In the genomic region with DNA sequence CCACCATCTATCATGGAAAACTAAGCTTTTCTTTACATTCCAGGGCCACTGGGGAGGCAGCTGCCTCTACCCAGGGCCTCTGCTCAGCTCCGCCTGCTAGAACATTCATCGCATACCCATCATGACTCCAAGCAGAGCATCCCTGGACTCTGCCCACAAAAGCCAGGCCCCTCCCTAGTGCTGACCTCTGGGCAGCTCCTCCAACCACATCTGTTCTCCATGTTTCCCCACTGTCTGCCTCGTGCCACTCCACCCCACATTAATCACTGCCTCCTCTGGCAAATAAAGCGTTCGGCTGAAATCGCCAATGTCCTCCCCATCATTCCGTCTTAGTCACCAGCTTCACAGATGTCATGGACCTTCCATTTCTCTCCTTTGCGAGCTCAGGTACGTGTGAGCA, we compare ENCODE assay signal across 21 mouse cellular contexts.
A peak's percentile ranks its signal among the peaks of the same experiment; 100 is the strongest.
DNase-seq lines count a peak whose midpoint lies in the region; ATAC-seq lines count a peak whose summit lies in the region.
"Had no signal": no experiment of that assay in that cellular context is flagged by ENCODE, and none has a peak within 500 bp of the region (broad histone marks: within the 10 kb centered on the region; RNA-seq: fewer than 3 reads in every experiment).

No protein-coding gene starts in this region.

- no peak for ATAC-seq in neural tube, embryonic 11.5 days (ENCODE audit: insufficient read depth, low FRiP score, low TSS enrichment)
- ATAC-seq: forebrain, embryonic 16.5 days; liver, embryonic 12.5 days had no signal

- H3K9me3 ChIP-seq in neural tube, embryonic 11.5 days (ENCODE audit: control insufficient read depth, low read length): no peaks in the 10 kb centered on the region
- H3K9me3 ChIP-seq: embryonic facial prominence, embryonic 13.5 days; hindbrain, embryonic 15.5 days; liver, embryonic 12.5 days had no signal

- H3K4me3 ChIP-seq in neural tube, embryonic 11.5 days (ENCODE audit: low read depth, low read length): no peak overlapping the region
- H3K4me3 ChIP-seq: embryonic facial prominence, embryonic 13.5 days; hindbrain, embryonic 15.5 days; liver, embryonic 12.5 days had no signal

- H3K4me1 ChIP-seq in neural tube, embryonic 11.5 days (ENCODE audit: control insufficient read depth, insufficient read depth, low read length): peaks cover 6% of the 10 kb centered on the region
- H3K4me1 ChIP-seq: hindbrain, embryonic 15.5 days had no signal

- H3K9ac ChIP-seq in neural tube, embryonic 11.5 days (ENCODE audit: low read length): no peak overlapping the region
- H3K9ac ChIP-seq: embryonic facial prominence, embryonic 13.5 days; hindbrain, embryonic 15.5 days; liver, embryonic 12.5 days had no signal

- H3K27ac ChIP-seq in neural tube, embryonic 11.5 days (ENCODE audit: low read depth, low read length): no peak overlapping the region
- H3K27ac ChIP-seq: embryonic facial prominence, embryonic 13.5 days; hindbrain, embryonic 15.5 days; liver, embryonic 12.5 days had no signal

- no peak overlapping the region for H3K4me2 ChIP-seq in neural tube, embryonic 11.5 days (ENCODE audit: low read depth)
- H3K4me2 ChIP-seq: embryonic facial prominence, embryonic 13.5 days; hindbrain, embryonic 15.5 days; liver, embryonic 12.5 days; midbrain, embryonic 11.5 days had no signal

- 49% methylated on average over 9 of the region's 9 CpGs for WGBS in neural tube, embryonic 11.5 days

- peak; percentile 55 for DNase-seq in gastrocnemius, adult 18-20 months (ENCODE audit: low spot score)
- DNase-seq in gastrocnemius, adult 8-10 months (ENCODE audit: low spot score in 2 of 2): no peak
- peak; percentile 25 for DNase-seq in kidney, postnatal 10 days
- no peak for DNase-seq in kidney, adult 9 months
- DNase-seq in embryo, embryonic 11 days: peak; percentile 54
- peak; percentile 48 for DNase-seq in neural tube, embryonic 11.5 days (ENCODE audit: low spot score)
- no peak for DNase-seq in ovary, postnatal 10 days (ENCODE audit: low spot score)
- DNase-seq in layer of hippocampus, postnatal 10 days (ENCODE audit: low spot score in 2 of 2): no peak
- DNase-seq: adrenal gland, postnatal 14 days; B cell, adult 2 months; cerebellum, adult 9-11 months; kidney, postnatal 25 days; lung, postnatal 10 days; right cerebral cortex, postnatal 4 days; thymus, postnatal 25 days had no signal

- H3K27me3 ChIP-seq in neural tube, embryonic 11.5 days (ENCODE audit: control insufficient read depth, insufficient read depth, low read length): no peaks in the 10 kb centered on the region
- H3K27me3 ChIP-seq: embryonic facial prominence, embryonic 13.5 days; hindbrain, embryonic 15.5 days; liver, embryonic 12.5 days had no signal

- H3K36me3 ChIP-seq in neural tube, embryonic 11.5 days (ENCODE audit: control insufficient read depth, insufficient read depth, low read length): no peaks in the 10 kb centered on the region
- H3K36me3 ChIP-seq: embryonic facial prominence, embryonic 13.5 days; G1E; hindbrain, embryonic 15.5 days; liver, embryonic 12.5 days had no signal

Comparison
In these comparisons a context has a peak if more than half of its experiments do, and no peak if none do; other contexts are left out.
1. DNase-seq: peak in gastrocnemius, adult 18-20 months (single experiment), kidney, postnatal 10 days (single experiment), embryo, embryonic 11 days (single experiment) and neural tube, embryonic 11.5 days (single experiment); none in gastrocnemius, adult 8-10 months (0 of 2), kidney, adult 9 months (single experiment), ovary, postnatal 10 days (single experiment) and layer of hippocampus, postnatal 10 days (0 of 2).